Mouse (Mus musculus) lung, embryonic 16.5 days (tissue): ENCODE measurements at regions not wholly inside any gene's neighbourhood (a gene's known extent, or its start where the extent isn't known, plus 50 kb on each side); places are given as distances from the start of the nearest gene placed in this dataset.
"Not testable (repeated sequence)": the region's sequence is repeated elsewhere in the genome, so short reads cannot be mapped to it uniquely, and the experiment has no call there.

Experiments
- ATAC-seq: fragments of 200-750 bp; cut with Nextera tagmentation; 2 replicates; pipeline ENCODE4 v1.8.0; 2017; ENCODE audit warnings: low read depth, mild to moderate bottlenecking, moderate library complexity
- H3K27ac ChIP-seq: fragments of 300-500 bp; sonication (generic); 2 replicates; pipeline ENCODE4 v1.5.1; 2014; ENCODE audit warnings: mild to moderate bottlenecking, control low read depth, low read length
- H3K27me3 ChIP-seq: fragments of 300-500 bp; sonication (generic); 2 replicates; pipeline ENCODE4 v1.6.1; 2014; ENCODE audit warnings: low read depth, low read length, mixed read lengths; ENCODE audit not compliant: control insufficient read depth, insufficient read depth
- H3K36me3 ChIP-seq: fragments of 300-500 bp; sonication (generic); 2 replicates; pipeline ENCODE4 v1.6.1; 2014; ENCODE audit warnings: low read length; ENCODE audit not compliant: control insufficient read depth, insufficient read depth
- H3K4me1 ChIP-seq: fragments of 300-500 bp; sonication (generic); replicated peaks from 2 replicates; pipeline ENCODE4 v1.6.1; 2014; ENCODE audit warnings: low read length, mixed read lengths; ENCODE audit not compliant: control insufficient read depth, insufficient read depth
- H3K4me2 ChIP-seq: fragments of 300-500 bp; sonication (generic); 2 replicates; pipeline ENCODE4 v1.6.1; 2014; ENCODE audit warnings: low read depth, low read length, control low read depth
- H3K4me3 ChIP-seq: fragments of 300-500 bp; sonication (generic); 2 replicates; pipeline ENCODE4 v1.5.1; 2014; ENCODE audit warnings: mild to moderate bottlenecking, low read length, control low read depth
- H3K9ac ChIP-seq: fragments of 300-500 bp; sonication (generic); 2 replicates; pipeline ENCODE4 v1.6.1; 2014; ENCODE audit warnings: low read length, control low read depth
- H3K9me3 ChIP-seq: fragments of 300-500 bp; sonication (generic); 2 replicates; pipeline ENCODE4 v1.6.1; 2016; ENCODE audit warnings: low read length; ENCODE audit not compliant: control insufficient read depth
- WGBS: fragments of 180-500 bp; shearing (Covaris S2); extraction: QIAGEN DNeasy Blood & Tissue Kit; methylation state at CpG from one replicate; pipeline ENCODE4 v1.1.7; 2014; 5-methylcytosine and 5-hydroxymethylcytosine counted together

DNA sequence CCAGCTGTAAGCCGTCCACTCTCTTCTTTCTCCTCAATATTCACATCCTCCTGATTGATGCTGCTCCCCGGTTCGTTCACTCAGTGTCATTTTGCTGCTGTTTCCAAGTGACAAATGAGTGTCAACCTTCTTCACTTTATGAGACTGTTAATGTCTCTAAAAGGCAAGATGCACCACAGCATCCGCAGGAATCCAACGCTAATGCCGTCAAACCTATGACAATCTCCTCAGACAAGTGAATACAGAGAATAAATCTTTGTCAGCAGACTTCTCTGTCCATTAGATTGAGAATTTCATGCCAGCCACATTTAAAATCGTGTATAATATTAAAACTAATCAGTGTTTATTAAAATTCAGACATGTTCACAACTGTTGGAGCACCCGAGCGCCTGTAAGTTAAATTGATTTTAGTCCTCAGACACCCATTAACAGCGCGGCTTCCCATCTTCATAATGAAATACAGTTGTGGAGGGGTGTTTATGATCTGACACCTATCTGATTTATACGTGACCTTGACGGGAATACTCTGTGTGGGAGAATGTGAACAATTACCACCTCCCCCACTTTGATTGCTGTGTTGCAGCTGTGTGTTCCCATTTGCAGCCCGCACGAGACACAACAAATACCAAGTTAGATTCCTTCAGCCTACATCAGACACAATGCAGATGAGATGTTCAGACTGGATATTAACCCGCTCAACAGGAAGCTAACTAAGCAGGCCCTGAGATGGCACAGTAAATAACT, 143.7 kb upstream of the Fer start:
- Histone ChIP-seq H3K4me1 (no peaks in the 10 kb centered on the region), H3K9me3 (no peaks in the 10 kb centered on the region), H3K36me3 (no peaks in the 10 kb centered on the region), H3K4me2 (no peak overlapping the region), H3K27ac (no peak overlapping the region), H3K4me3 (no peak overlapping the region), H3K27me3 (no peaks in the 10 kb centered on the region), H3K9ac (no peak overlapping the region)
- WGBS, result 69% methylated on average over 16 of the region's 16 CpGs
- ATAC-seq, result no peak

DNA sequence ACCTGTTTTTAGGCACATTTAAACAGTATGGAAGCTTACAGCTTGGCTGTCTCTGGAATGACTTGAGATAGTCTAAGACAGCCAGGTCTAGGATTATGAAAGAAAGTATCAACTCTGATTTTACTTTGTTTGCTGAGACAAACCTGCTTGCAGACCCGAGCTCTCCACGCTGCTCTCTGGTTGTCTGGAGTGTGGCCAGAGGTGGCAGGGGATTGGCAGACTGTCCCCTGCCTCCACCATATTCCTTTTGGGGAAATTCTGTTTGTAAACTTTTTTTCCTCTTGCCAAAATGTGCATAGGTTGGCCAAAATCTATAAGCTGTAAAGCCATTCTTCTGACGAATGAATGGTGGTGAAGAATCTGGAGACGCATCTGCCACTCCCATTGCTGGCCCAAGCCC, 143.1 kb upstream of the Fer start:
- Histone ChIP-seq H3K27me3 (no peaks in the 10 kb centered on the region), H3K4me1 (no peaks in the 10 kb centered on the region), H3K36me3 (no peaks in the 10 kb centered on the region), H3K9ac (no peak overlapping the region), H3K4me3 (no peak overlapping the region), H3K9me3 (no peaks in the 10 kb centered on the region), H3K27ac (no peak overlapping the region), H3K4me2 (no peak overlapping the region)
- 63% methylated on average over 4 of the region's 4 CpGs for WGBS
- ATAC-seq, result no peak

DNA sequence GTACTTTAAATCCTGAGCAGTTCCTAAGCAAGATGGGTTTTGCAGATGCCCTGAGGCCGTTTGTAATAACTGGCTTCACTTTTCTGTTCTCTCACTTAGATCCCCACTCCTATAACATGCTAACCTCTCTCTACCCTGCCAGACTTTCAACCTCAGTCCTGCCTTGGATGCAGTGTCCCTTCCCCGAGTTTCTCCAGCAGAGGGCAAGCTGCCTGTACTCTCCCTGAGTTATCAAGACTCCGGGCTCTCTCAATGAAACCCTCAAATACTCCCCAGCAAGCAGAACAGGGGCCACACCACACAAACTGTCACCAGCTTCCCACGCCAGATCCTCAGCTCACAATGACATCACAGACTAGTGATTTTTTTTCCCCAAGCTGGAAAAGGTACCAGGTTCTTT, 142.0 kb upstream of the Fer start:
- Histone ChIP-seq H3K4me3 (no peak overlapping the region), H3K27ac (no peak overlapping the region), H3K4me1 (no peaks in the 10 kb centered on the region), H3K9ac (no peak overlapping the region), H3K4me2 (no peak overlapping the region), H3K9me3 (no peaks in the 10 kb centered on the region), H3K36me3 (no peaks in the 10 kb centered on the region), H3K27me3 (no peaks in the 10 kb centered on the region)
- 24% methylated on average over 4 of the region's 4 CpGs for WGBS
- no peak for ATAC-seq

- Histone ChIP-seq H3K27ac (no peak overlapping the region), H3K9ac (no peak overlapping the region), H3K9me3 (no peaks in the 10 kb centered on the region), H3K4me2 (no peak overlapping the region), H3K4me1 (no peaks in the 10 kb centered on the region), H3K4me3 (no peak overlapping the region), H3K36me3 (no peaks in the 10 kb centered on the region), H3K27me3 (no peaks in the 10 kb centered on the region)
- no peak for ATAC-seq
- 59% methylated on average over 12 of the region's 12 CpGs for WGBS
These were observed 140.3 kb upstream of the Fer start for GRCm38 (mm10) chr17:63722434-63723004.

DNA sequence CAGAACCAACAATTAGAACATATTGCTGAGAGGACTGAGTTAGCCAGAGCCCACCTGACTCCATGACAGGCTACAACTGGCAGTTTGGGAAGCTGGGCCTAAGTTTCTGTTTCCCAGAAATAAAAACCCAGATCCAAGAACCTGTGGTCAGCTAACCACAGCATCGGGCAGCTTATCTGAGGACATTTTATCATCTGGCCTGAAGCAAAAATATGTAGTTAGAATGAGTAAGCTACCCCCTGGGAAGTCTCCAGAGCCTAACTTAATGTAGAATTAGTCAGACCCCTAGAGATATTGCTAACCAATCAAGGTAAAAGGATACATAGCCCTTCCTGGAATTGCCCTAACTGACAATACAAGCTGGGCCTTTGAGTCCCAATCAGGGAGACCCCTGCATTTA, 124.7 kb upstream of the Fer start:
- Histone ChIP-seq H3K4me1 (no peaks in the 10 kb centered on the region), H3K36me3 (no peaks in the 10 kb centered on the region), H3K27me3 (no peaks in the 10 kb centered on the region), H3K27ac (no peak overlapping the region), H3K9ac (no peak overlapping the region), H3K4me2 (no peak overlapping the region), H3K4me3 (no peak overlapping the region), H3K9me3 (no peaks in the 10 kb centered on the region)
- ATAC-seq, result no peak
- WGBS, result 76% methylated on average over 1 of the region's 1 CpGs

DNA sequence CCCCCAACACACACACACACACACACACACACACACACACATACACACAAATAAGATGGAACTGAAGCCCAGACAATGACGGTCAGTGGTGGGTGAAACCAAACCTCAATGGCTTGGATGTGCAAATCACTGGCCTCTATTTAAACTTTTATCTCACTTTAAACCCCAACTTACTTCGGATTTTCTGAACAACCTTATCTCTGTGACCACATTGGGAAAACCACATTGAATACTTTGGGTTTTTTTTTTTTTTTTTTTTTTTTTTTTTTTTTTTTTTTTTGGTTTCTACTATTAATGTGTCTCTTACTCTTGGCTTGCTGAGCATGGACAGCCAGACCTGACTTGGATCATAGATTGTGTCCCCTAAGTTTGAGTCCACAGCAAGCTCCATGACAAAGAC, 123.2 kb upstream of the Fer start:
- H3K9ac ChIP-seq, result no peak overlapping the region
- no peaks in the 10 kb centered on the region for H3K4me1 ChIP-seq
- H3K27ac ChIP-seq, result no peak overlapping the region
- no peaks in the 10 kb centered on the region for H3K27me3 ChIP-seq
- H3K9me3 ChIP-seq, result no peaks in the 10 kb centered on the region
- 54% methylated on average over 2 of the region's 2 CpGs for WGBS
- no peak overlapping the region for H3K4me3 ChIP-seq
- no peak overlapping the region for H3K4me2 ChIP-seq
- no peaks in the 10 kb centered on the region for H3K36me3 ChIP-seq
- no peak for ATAC-seq

DNA sequence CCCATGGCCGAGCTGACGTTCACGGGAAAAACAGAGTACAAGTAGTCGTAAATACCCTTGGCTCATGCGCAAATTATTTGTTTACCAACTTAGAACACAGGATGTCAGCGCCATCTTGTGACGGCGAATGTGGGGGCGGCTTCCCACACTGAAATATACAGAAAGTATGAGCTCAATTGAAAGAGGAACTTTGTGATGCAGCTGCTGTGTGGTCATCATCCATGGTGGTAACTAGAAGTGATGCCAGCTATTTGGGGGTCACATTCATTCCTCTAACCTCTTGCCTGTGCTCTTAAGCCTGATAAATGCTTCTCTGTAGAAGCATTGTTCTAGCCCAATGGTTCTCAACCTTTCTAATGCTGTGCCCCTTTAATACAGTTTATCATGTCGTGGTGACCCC, 113.6 kb upstream of the Fer start:
- H3K36me3 ChIP-seq, ATAC-seq, H3K27ac ChIP-seq, H3K4me1 ChIP-seq, H3K9ac ChIP-seq, H3K27me3 ChIP-seq, H3K9me3 ChIP-seq, H3K4me2 ChIP-seq, H3K4me3 ChIP-seq: not testable (repeated sequence)
- 88% methylated on average over 5 of the region's 10 CpGs for WGBS

- H3K4me2 ChIP-seq, result no peak overlapping the region
- no peak for ATAC-seq
- H3K4me1 ChIP-seq, result no peaks in the 10 kb centered on the region
- H3K4me3 ChIP-seq, result no peak overlapping the region
- 75% methylated on average over 2 of the region's 2 CpGs for WGBS
- H3K27ac ChIP-seq, result no peak overlapping the region
- no peaks in the 10 kb centered on the region for H3K27me3 ChIP-seq
- H3K36me3 ChIP-seq, result no peaks in the 10 kb centered on the region
- H3K9me3 ChIP-seq, result no peaks in the 10 kb centered on the region
- H3K9ac ChIP-seq, result no peak overlapping the region
These were observed 108.5 kb upstream of the Fer start for GRCm38 (mm10) chr17:63754399-63754798.

DNA sequence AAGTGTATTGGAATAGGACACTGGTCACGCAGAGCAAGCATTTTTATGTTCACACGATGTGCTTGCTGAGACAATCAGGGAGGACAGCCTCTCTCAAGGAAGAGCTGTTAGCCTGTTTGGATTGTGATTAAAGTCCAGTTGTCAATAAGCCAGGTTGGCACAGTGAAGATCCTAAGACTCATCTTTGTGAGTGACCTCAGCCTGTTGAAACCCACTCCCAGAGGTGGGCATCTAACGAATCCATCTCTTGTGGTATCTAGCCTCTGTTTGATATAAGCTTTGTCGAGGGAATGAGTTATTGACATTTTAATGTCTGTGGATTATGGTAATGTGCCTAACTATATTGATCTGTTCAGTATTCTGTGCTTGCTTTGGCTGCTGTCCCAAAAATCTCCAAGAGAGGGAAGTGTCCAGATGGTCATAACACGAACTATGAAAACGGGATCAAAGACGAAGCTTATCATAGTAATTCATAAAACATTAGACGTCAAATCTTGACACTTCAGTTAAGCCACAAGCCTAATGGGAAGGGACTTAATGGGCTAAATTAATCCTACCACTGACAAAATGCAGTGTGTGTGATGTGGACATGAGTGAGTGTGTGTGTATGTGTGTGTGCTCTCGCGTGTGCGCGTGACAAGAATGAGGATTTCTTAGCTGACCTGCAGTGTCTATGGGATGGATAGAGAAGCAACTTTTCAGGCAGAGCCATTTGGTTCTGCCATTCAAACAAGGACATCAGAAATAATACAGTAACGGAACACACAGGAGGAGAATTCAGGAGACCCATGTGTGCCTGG, 104.8 kb upstream of the Fer start:
- 53% methylated on average over 13 of the region's 13 CpGs for WGBS
- ATAC-seq, result no peak
- H3K27me3 ChIP-seq, result no peaks in the 10 kb centered on the region
- H3K4me3 ChIP-seq, result no peak overlapping the region
- H3K9me3 ChIP-seq, result peaks cover 3% of the 10 kb centered on the region
- no peaks in the 10 kb centered on the region for H3K4me1 ChIP-seq
- H3K4me2 ChIP-seq, result no peak overlapping the region
- H3K36me3 ChIP-seq, result no peaks in the 10 kb centered on the region
- H3K27ac ChIP-seq, result no peak overlapping the region
- H3K9ac ChIP-seq, result no peak overlapping the region
